Mouse (Mus musculus) cortical plate, adult 2 months (tissue): Measurements from ENCODE around the gene Hdhd5.

ENCODE experiments used
- CTCF ChIP-seq: fragments of 200-500 bp; IDR thresholded peaks from 2 replicates; pipeline ENCODE4 v1.5.1; 2011; ENCODE audit warnings: mild to moderate bottlenecking, control low read depth, low read length; ENCODE audit not compliant: insufficient read depth; ENCODE audit errors: extremely low read depth
- POLR2A ChIP-seq: fragments of 200-500 bp; IDR thresholded peaks from 2 replicates; pipeline ENCODE4 v1.6.1; 2011; ENCODE audit warnings: mild to moderate bottlenecking, low read length, control low read depth; ENCODE audit not compliant: insufficient read depth; ENCODE audit errors: extremely low read depth

DNA sequence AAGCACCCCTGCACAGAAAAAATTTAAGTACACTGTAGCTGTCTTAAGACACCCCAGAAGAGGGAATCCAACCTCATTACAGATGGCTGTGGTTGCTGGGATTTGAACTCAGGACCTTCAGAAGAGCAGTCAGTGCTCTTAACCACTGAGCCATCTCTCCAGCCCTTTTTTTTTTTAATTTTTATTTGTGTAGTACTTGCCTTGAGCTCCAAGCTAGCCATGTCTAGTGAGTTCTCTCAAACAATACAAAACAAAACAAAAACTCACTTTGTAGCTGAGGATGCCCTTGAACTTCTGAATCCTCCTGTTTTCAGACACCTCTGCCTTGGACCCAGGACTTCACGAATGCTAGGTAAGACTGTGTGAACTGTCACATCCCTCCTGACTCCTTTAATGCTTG, 37.1 kb upstream of the Hdhd5 start:
- TF ChIP-seq POLR2A (no peak), CTCF (no peak)
